Mouse (Mus musculus) hindbrain, embryonic 11.5 days (tissue): ENCODE data around the gene Fgf23. TPM values are rescaled to one million over a fixed set of nuclear protein-coding genes. Genes with fewer than 3 reads are reported as not detected.

Experiments used
- ATAC-seq: fragments of 200-750 bp; cut with Nextera tagmentation; 2 replicates; pipeline ENCODE4 v1.8.0; 2017; ENCODE audit warnings: mild to moderate bottlenecking, moderate TSS enrichment, moderate library complexity; ENCODE audit not compliant: low FRiP score
- DNase-seq: peaks from one replicate; pipeline ENCODE4 v3.0.0-alpha.2; 2015; ENCODE audit warnings: low spot score
- H3K27ac ChIP-seq: fragments of 300-500 bp; sonication (generic); 2 replicates; pipeline ENCODE4 v1.5.1; 2014; ENCODE audit warnings: mild to moderate bottlenecking, low read depth, low read length
- H3K27me3 ChIP-seq: fragments of 300-500 bp; sonication (generic); 2 replicates; pipeline ENCODE4 v1.6.1; 2014; ENCODE audit warnings: mild to moderate bottlenecking, low read length, moderate library complexity, mixed read lengths; ENCODE audit not compliant: control insufficient read depth, insufficient read depth
- H3K36me3 ChIP-seq: fragments of 300-500 bp; sonication (generic); 2 replicates; pipeline ENCODE4 v1.6.1; 2014; ENCODE audit warnings: mild to moderate bottlenecking, low read length, moderate library complexity, mixed read lengths; ENCODE audit not compliant: control insufficient read depth, insufficient read depth
- H3K4me1 ChIP-seq: fragments of 300-500 bp; sonication (generic); replicated peaks from 2 replicates; pipeline ENCODE4 v1.6.1; 2014; ENCODE audit warnings: low read length, mixed read lengths; ENCODE audit not compliant: control insufficient read depth, insufficient read depth
- H3K4me2 ChIP-seq: fragments of 300-500 bp; sonication (generic); replicated peaks from 2 replicates; pipeline ENCODE4 v1.6.1; 2014; ENCODE audit warnings: mild to moderate bottlenecking, low read depth, low read length
- H3K4me3 ChIP-seq: fragments of 300-500 bp; sonication (generic); 2 replicates; pipeline ENCODE4 v1.5.1; 2014; ENCODE audit warnings: low read depth, low read length
- H3K9ac ChIP-seq: fragments of 300-500 bp; sonication (generic); 2 replicates; pipeline ENCODE4 v1.6.1; 2014; ENCODE audit warnings: low read depth, low read length
- H3K9me3 ChIP-seq: fragments of 300-500 bp; sonication (generic); 2 replicates; pipeline ENCODE4 v1.6.1; 2016; ENCODE audit warnings: low read length; ENCODE audit not compliant: control insufficient read depth
- WGBS: fragments of 180-500 bp; shearing (Covaris S2); extraction: QIAGEN DNeasy Blood & Tissue Kit; methylation state at CpG from one replicate; pipeline ENCODE4 v1.1.7; 2014; 5-methylcytosine and 5-hydroxymethylcytosine counted together
- polyA plus RNA-seq: library from polyadenylated mRNA; unstranded; fragments of >200 nt; fragmentation: Nextera tagmentation; extraction: Ambion mirVana; gene quantifications from 2 replicates; pipeline ENCODE4 v1.2.1, GENCODE M21; 2014

Fgf23 gene
- polyA plus RNA-seq, 1 experiment from 2014 or later, result not detected

- no peaks in the 10 kb centered on the region for H3K27me3 ChIP-seq
- 91% methylated on average over 14 of the region's 14 CpGs for WGBS
Observed at GRCm38 (mm10) chr6:127129659-127130058, 57.0 kb downstream of the Fgf23 start.

GRCm38 (mm10) chr6:127130377-127130776 lies 57.7 kb downstream of the Fgf23 start:
- ATAC-seq, result no peak
- H3K4me3 ChIP-seq, result no peak overlapping the region
- no peak overlapping the region for H3K27ac ChIP-seq
- H3K27me3 ChIP-seq, result no peaks in the 10 kb centered on the region
- H3K36me3 ChIP-seq, result peaks cover 8% of the 10 kb centered on the region; the same call in 1 of the 2 replicates
- peaks cover 2% of the 10 kb centered on the region; the same call in 1 of the 2 replicates for H3K4me1 ChIP-seq
- no peak overlapping the region for H3K4me2 ChIP-seq
- no peaks in the 10 kb centered on the region for H3K9me3 ChIP-seq
- 75% methylated on average over 13 of the region's 13 CpGs for WGBS
- H3K9ac ChIP-seq, result no peak overlapping the region
- DNase-seq, result no peak

More at GRCm38 (mm10) chr6:127129659-127130058, 57.0 kb downstream of the Fgf23 start:
- Histone ChIP-seq H3K4me3 (no peak overlapping the region), H3K36me3 (peaks cover 8% of the 10 kb centered on the region; the same call in 1 of the 2 replicates), H3K27ac (no peak overlapping the region), H3K4me1 (peaks cover 2% of the 10 kb centered on the region; the same call in 1 of the 2 replicates), H3K9me3 (no peaks in the 10 kb centered on the region), H3K9ac (no peak overlapping the region), H3K4me2 (no peak overlapping the region)
- no peak for ATAC-seq
- DNase-seq, result no peak

Other genes with a start within 250 kb of the Fgf23 start
- gene Ndufa9, start 223.8 kb upstream of the Fgf23 start, polyA plus RNA-seq, result 183 and 200 TPM in 2 replicates
- 0.09 and 0.13 TPM in 2 replicates for gene Akap3, start 219.8 kb upstream of the Fgf23 start, polyA plus RNA-seq
- not detected in 2 replicates for gene Dyrk4, start 151.1 kb upstream of the Fgf23 start, polyA plus RNA-seq
- 64.0 and 65.9 TPM in 2 replicates for gene Rad51ap1, start 133.3 kb upstream of the Fgf23 start, polyA plus RNA-seq
- 19.3 and 25.6 TPM in 2 replicates for gene D6Wsu163e, start 132.9 kb upstream of the Fgf23 start, polyA plus RNA-seq
- gene Fgf6, start 57.3 kb upstream of the Fgf23 start, polyA plus RNA-seq, result 0.04 and 0.14 TPM in 2 replicates
- 5.8 and 6.4 TPM in 2 replicates for gene Tigar, start 36.7 kb downstream of the Fgf23 start, polyA plus RNA-seq
- gene Ccnd2, start 79.3 kb downstream of the Fgf23 start, polyA plus RNA-seq, result 1,153 and 1,300 TPM in 2 replicates